In genomic region chr4:118396433-118396832, GRCm38 (mm10) we compare ENCODE assay signal across 24 mouse cellular contexts. TPM values are rescaled to one million over a fixed set of nuclear protein-coding genes. Genes with fewer than 3 reads are reported as not detected.
DNase-seq lines count a peak whose midpoint lies in the region; ATAC-seq and TF ChIP-seq lines count a peak whose summit lies in the region.
"Had no signal": no experiment of that assay in that cellular context is flagged by ENCODE, and none has a peak within 500 bp of the region (broad histone marks: within the 10 kb centered on the region; RNA-seq: fewer than 3 reads in every experiment).

No protein-coding gene starts in this region.

- no peaks in the 10 kb centered on the region for H3K27me3 ChIP-seq in kidney, adult 2 months (replicated peaks; ENCODE audit: control insufficient read depth, insufficient read depth, low read length)
- no peaks in the 10 kb centered on the region for H3K27me3 ChIP-seq in kidney, embryonic 16.5 days (ENCODE audit: insufficient read depth, low read length)
- no peaks in the 10 kb centered on the region for H3K27me3 ChIP-seq in intestine, embryonic 15.5 days (replicated peaks)
- H3K27me3 ChIP-seq: embryonic facial prominence, embryonic 12.5 days; forebrain, embryonic 13.5 days; neural tube, embryonic 15.5 days; stomach, embryonic 15.5 days had no signal

- H3K36me3 ChIP-seq in kidney, adult 2 months (ENCODE audit: control insufficient read depth, insufficient read depth, low read length): peaks cover 3% of the 10 kb centered on the region
- peaks cover 75% of the 10 kb centered on the region for H3K36me3 ChIP-seq in kidney, embryonic 16.5 days (ENCODE audit: insufficient read depth, low read length)
- H3K36me3 ChIP-seq in intestine, embryonic 15.5 days: peaks cover 41% of the 10 kb centered on the region

- H3K9ac ChIP-seq in kidney, embryonic 16.5 days (replicated peaks; ENCODE audit: low read length): no peak overlapping the region
- H3K9ac ChIP-seq in intestine, embryonic 15.5 days: no peak overlapping the region
- H3K9ac ChIP-seq: embryonic facial prominence, embryonic 12.5 days; forebrain, embryonic 13.5 days; hindbrain, embryonic 14.5 days; liver, postnatal 0 days; neural tube, embryonic 15.5 days; stomach, embryonic 15.5 days had no signal

- H3K4me2 ChIP-seq in kidney, embryonic 16.5 days (replicated peaks; ENCODE audit: low read depth, low read length): no peak overlapping the region
- no peak overlapping the region for H3K4me2 ChIP-seq in intestine, embryonic 15.5 days (replicated peaks)
- H3K4me2 ChIP-seq: embryonic facial prominence, embryonic 12.5 days; forebrain, embryonic 13.5 days; hindbrain, embryonic 14.5 days; neural tube, embryonic 15.5 days; stomach, embryonic 15.5 days had no signal

- H3K4me3 ChIP-seq in gastrocnemius, adult 2 months: no peak overlapping the region
- no peak overlapping the region for H3K4me3 ChIP-seq in kidney, adult 2 months (ENCODE audit: insufficient read depth, low read depth, low read length)
- H3K4me3 ChIP-seq in kidney, embryonic 16.5 days (ENCODE audit: low read length): no peak overlapping the region
- H3K4me3 ChIP-seq in intestine, embryonic 15.5 days (replicated peaks): no peak overlapping the region
- H3K4me3 ChIP-seq: embryonic facial prominence, embryonic 12.5 days; erythroblast, embryonic 14.5 days; forebrain, embryonic 13.5 days; left cerebral cortex, adult 2 months; limb, embryonic 10.5 days; neural tube, embryonic 15.5 days; stomach, embryonic 15.5 days had no signal

- no peaks in the 10 kb centered on the region for H3K9me3 ChIP-seq in kidney, embryonic 16.5 days (ENCODE audit: low read length)
- H3K9me3 ChIP-seq in intestine, embryonic 15.5 days: no peaks in the 10 kb centered on the region
- H3K9me3 ChIP-seq: embryonic facial prominence, embryonic 12.5 days; forebrain, embryonic 13.5 days; limb, embryonic 10.5 days; neural tube, embryonic 15.5 days; stomach, embryonic 15.5 days had no signal

- peaks cover 2% of the 10 kb centered on the region; the same call in 1 of the 2 replicates for H3K4me1 ChIP-seq in kidney, adult 2 months (ENCODE audit: control insufficient read depth, insufficient read depth, low read length)
- H3K4me1 ChIP-seq in kidney, embryonic 16.5 days (ENCODE audit: insufficient read depth, low read length): no peaks in the 10 kb centered on the region
- H3K4me1 ChIP-seq in intestine, embryonic 15.5 days (replicated peaks): no peaks in the 10 kb centered on the region
- H3K4me1 ChIP-seq: embryonic facial prominence, embryonic 12.5 days; forebrain, embryonic 13.5 days; limb, embryonic 10.5 days; neural tube, embryonic 15.5 days; stomach, embryonic 15.5 days had no signal

- intact Hi-C loops in gastrocnemius, adult 2 months (cut with DNase I): no loop called here

- 38% methylated on average over 3 of the region's 3 CpGs for WGBS in kidney, adult 2 months
- WGBS in kidney, embryonic 16.5 days: 60% methylated on average over 3 of the region's 3 CpGs
- WGBS in intestine, embryonic 15.5 days: 62% methylated on average over 3 of the region's 3 CpGs

- no peak for TF ChIP-seq POLR2A in kidney, adult 2 months (IDR thresholded peaks at IDR 0.05; ENCODE audit: low read depth, low read length)

- TF ChIP-seq CTCF in gastrocnemius, adult 2 months (IDR thresholded peaks at IDR 0.05): no peak
- no peak for TF ChIP-seq CTCF in kidney, adult 2 months (conservative IDR thresholded peaks at IDR 0.05; ENCODE audit: insufficient read depth, insufficient read length, low read depth, low read length)

- ATAC-seq in kidney, embryonic 16.5 days (ENCODE audit: low FRiP score, low TSS enrichment): no peak
- ATAC-seq in intestine, embryonic 15.5 days: peak; percentile 43
- ATAC-seq: activated CD4-positive, CD25-positive, alpha-beta regulatory T cell, adult 4 months; forebrain, embryonic 13.5 days; liver, postnatal 0 days had no signal

- DNase-seq in gastrocnemius, adult 2 months: peak; percentile 3
- DNase-seq in gastrocnemius, adult 8-10 months (ENCODE audit: low spot score in 2 of 2): no peak
- DNase-seq in kidney, adult 2 months: peak; percentile 51
- peak; percentile 70 for DNase-seq in lung, postnatal 25 days (ENCODE audit: low spot score)
- no peak for DNase-seq in adrenal gland, postnatal 4 days (ENCODE audit: low spot score in 2 of 2)
- no peak for DNase-seq in urinary bladder, postnatal 4 days (ENCODE audit: low spot score in 2 of 2)
- DNase-seq: adrenal gland, postnatal 10 days; cerebellum, postnatal 10 days; gastrocnemius, postnatal 14 days; heart, postnatal 36 days; liver, postnatal 0 days; midbrain, embryonic 14.5 days; thymus, adult 18-20 months had no signal

- H3K27ac ChIP-seq in gastrocnemius, adult 2 months: no peak overlapping the region
- no peak overlapping the region for H3K27ac ChIP-seq in kidney, adult 2 months (ENCODE audit: insufficient read depth, low read depth, low read length)
- no peak overlapping the region for H3K27ac ChIP-seq in kidney, embryonic 16.5 days (ENCODE audit: low read length)
- no peak overlapping the region for H3K27ac ChIP-seq in intestine, embryonic 15.5 days
- H3K27ac ChIP-seq: embryonic facial prominence, embryonic 12.5 days; forebrain, embryonic 13.5 days; hindbrain, embryonic 14.5 days; left cerebral cortex, adult 2 months; limb, embryonic 10.5 days; neural tube, embryonic 15.5 days; stomach, embryonic 15.5 days had no signal

RNA-seq across cellular contexts. Expression of gene Szt2, which starts 12.6 kb away (rescaled TPM):
- total RNA-seq in gastrocnemius, adult 2 months (2021): 1 to 10 TPM; 6.0 to 9.0 TPM
- total RNA-seq in gastrocnemius, adult 8-10 months (2022): 1 to 10 TPM; 4.8 to 6.8 (median 5.5) TPM
- polyA plus RNA-seq in kidney, adult 2 months (2012; rRNA removed): 20.1 and 23.7 TPM in 2 replicates
- polyA plus RNA-seq in kidney, embryonic 16.5 days (2015; fragmentation: Nextera tagmentation; extraction: Ambion mirVana): 7.7 and 8.1 TPM in 2 replicates
- polyA plus RNA-seq in intestine, embryonic 15.5 days (2015; fragmentation: Nextera tagmentation; extraction: Ambion mirVana): 4.4 and 5.1 TPM in 2 replicates
- total RNA-seq in adrenal gland, postnatal 4 days (2021): 10 to 100 TPM; 38.6 to 39.3 TPM

RNA-seq across cellular contexts. Expression of gene Med8, which starts 12.7 kb away (rescaled TPM):
- total RNA-seq in gastrocnemius, adult 2 months (2021): 10 to 100 TPM; 36.5 to 37.9 TPM
- 10 to 100 TPM; 34.8 to 41.7 (median 38.3) TPM for total RNA-seq in gastrocnemius, adult 8-10 months (2022)
- polyA plus RNA-seq in kidney, adult 2 months (2012; rRNA removed): 27.6 and 31.0 TPM in 2 replicates
- polyA plus RNA-seq in kidney, embryonic 16.5 days (2015; fragmentation: Nextera tagmentation; extraction: Ambion mirVana): 94.7 and 102 TPM in 2 replicates
- 102 and 103 TPM in 2 replicates for polyA plus RNA-seq in intestine, embryonic 15.5 days (2015; fragmentation: Nextera tagmentation; extraction: Ambion mirVana)
- 10 to 100 TPM; 76.5 to 78.8 TPM for total RNA-seq in adrenal gland, postnatal 4 days (2021)

RNA-seq across cellular contexts. Expression of gene Elovl1, which starts 31.5 kb away (rescaled TPM):
- total RNA-seq in gastrocnemius, adult 2 months (2021): 1 to 10 TPM; 6.8 to 8.0 TPM
- 1 to 10 TPM; 2.9 to 5.7 (median 4.3) TPM for total RNA-seq in gastrocnemius, adult 8-10 months (2022)
- polyA plus RNA-seq in kidney, adult 2 months (2012; rRNA removed): 303 and 333 TPM in 2 replicates
- polyA plus RNA-seq in kidney, embryonic 16.5 days (2015; fragmentation: Nextera tagmentation; extraction: Ambion mirVana): 122 and 125 TPM in 2 replicates
- polyA plus RNA-seq in intestine, embryonic 15.5 days (2015; fragmentation: Nextera tagmentation; extraction: Ambion mirVana): 178 and 197 TPM in 2 replicates
- 10 to 100 TPM; 75.5 to 84.0 TPM for total RNA-seq in adrenal gland, postnatal 4 days (2021)

RNA-seq across cellular contexts. Expression of gene Cdc20, which starts 40.7 kb away (rescaled TPM):
- total RNA-seq in gastrocnemius, adult 2 months (2021): under 1 TPM; 0.20 to 0.23 TPM
- under 1 TPM in 1 of 4 experiments, not detected in 3; 0.20 TPM for total RNA-seq in gastrocnemius, adult 8-10 months (2022)
- polyA plus RNA-seq in kidney, adult 2 months (2012; rRNA removed): 3.1 and 3.6 TPM in 2 replicates
- 284 and 293 TPM in 2 replicates for polyA plus RNA-seq in kidney, embryonic 16.5 days (2015; fragmentation: Nextera tagmentation; extraction: Ambion mirVana)
- polyA plus RNA-seq in intestine, embryonic 15.5 days (2015; fragmentation: Nextera tagmentation; extraction: Ambion mirVana): 223 and 226 TPM in 2 replicates
- 10 to 100 TPM; 41.3 to 42.0 TPM for total RNA-seq in adrenal gland, postnatal 4 days (2021)

Comparison
In these comparisons a context has a peak if more than half of its experiments do, and no peak if none do; other contexts are left out.
1. DNase-seq: peak in gastrocnemius, adult 2 months (single experiment), kidney, adult 2 months (single experiment) and lung, postnatal 25 days (single experiment); none in gastrocnemius, adult 8-10 months (0 of 2), adrenal gland, postnatal 4 days (0 of 2) and urinary bladder, postnatal 4 days (0 of 2).
2. RNA of gene Elovl1, which starts 31.5 kb away (total RNA-seq): 75.5 to 84.0 TPM in adrenal gland, postnatal 4 days; 6.8 to 8.0 TPM in gastrocnemius, adult 2 months and 2.9 to 5.7 TPM in gastrocnemius, adult 8-10 months; every median in the first group is over 4 times any median in the second.